Mouse (Mus musculus): ENCODE measurements around the gene Arhgap32. TPM values are rescaled to one million over a fixed set of nuclear protein-coding genes. Genes with fewer than 3 reads are reported as not detected.
"Not testable (repeated sequence)": the region's sequence is repeated elsewhere in the genome, so short reads cannot be mapped to it uniquely, and the experiment has no call there.

The Arhgap32 gene
- polyA plus RNA-seq, 1 experiment from 2014 or later, result 10.0 TPM

- Histone ChIP-seq H3K27ac (no peak overlapping the region), H3K9ac (no peak overlapping the region), H3K27me3 (replicated peaks) (no peaks in the 10 kb centered on the region), H3K4me2 (replicated peaks) (no peak overlapping the region), H3K4me1 (replicated peaks) (no peaks in the 10 kb centered on the region), H3K4me3 (replicated peaks) (no peak overlapping the region), H3K9me3 (no peaks in the 10 kb centered on the region), H3K36me3 (no peaks in the 10 kb centered on the region)
- 65% methylated on average over 8 of the region's 8 CpGs for WGBS
- no peak for ATAC-seq
These were observed 11.3 kb upstream of the Arhgap32 start for GRCm38 (mm10) chr9:32104670-32105069.

DNA sequence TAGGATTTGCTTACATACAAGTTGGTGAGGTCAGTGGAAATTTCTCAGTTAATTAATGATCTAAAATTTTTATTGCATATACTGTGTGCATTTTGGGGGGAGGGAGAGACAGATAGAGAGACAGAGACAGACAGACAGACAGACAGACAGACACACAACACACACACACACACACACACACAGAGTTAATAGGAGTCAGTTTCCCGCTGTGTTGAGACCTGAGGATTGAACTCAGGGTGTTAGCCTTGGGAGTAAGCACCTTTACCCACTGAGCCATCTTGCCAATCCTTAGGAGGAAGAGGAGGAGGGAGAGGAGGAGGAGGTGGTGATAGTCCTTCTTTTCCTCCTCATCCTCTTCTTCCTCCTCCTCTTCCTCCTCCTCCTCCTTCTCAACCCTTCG, 5.6 kb upstream of the Arhgap32 start:
- Histone ChIP-seq H3K4me3 (replicated peaks) (no peak overlapping the region), H3K36me3 (no peaks in the 10 kb centered on the region), H3K9me3 (no peaks in the 10 kb centered on the region), H3K4me1 (replicated peaks) (no peaks in the 10 kb centered on the region), H3K4me2 (replicated peaks) (no peak overlapping the region), H3K9ac (no peak overlapping the region), H3K27me3 (replicated peaks) (no peaks in the 10 kb centered on the region), H3K27ac (no peak overlapping the region)
- 98% methylated on average over 2 of the region's 2 CpGs for WGBS
- ATAC-seq, result no peak

- Histone ChIP-seq H3K9ac (no peak overlapping the region), H3K36me3 (no peaks in the 10 kb centered on the region), H3K27me3 (replicated peaks) (no peaks in the 10 kb centered on the region), H3K4me3 (replicated peaks) (no peak overlapping the region), H3K4me1 (replicated peaks) (peaks cover 3% of the 10 kb centered on the region; the same call in 1 of the 2 replicates), H3K27ac (no peak overlapping the region), H3K9me3 (no peaks in the 10 kb centered on the region), H3K4me2 (replicated peaks) (no peak overlapping the region)
- no peak for ATAC-seq
- 69% methylated on average over 5 of the region's 5 CpGs for WGBS
These were observed 336 bp downstream of the Arhgap32 start for GRCm38 (mm10) chr9:32116272-32116671.

- WGBS, result 29% methylated on average over 4 of the region's 4 CpGs
- no peak overlapping the region; the same call in 1 of the 2 replicates for H3K27ac ChIP-seq
These were observed 1.9 kb downstream of the Arhgap32 start for GRCm38 (mm10) chr9:32117876-32118275.

GRCm38 (mm10) chr9:32118433-32118832, 2.5 kb downstream of the Arhgap32 start:
- H3K4me2 ChIP-seq (replicated peaks), result no peak overlapping the region
- peaks cover 3% of the 10 kb centered on the region; the same call in 1 of the 2 replicates for H3K4me1 ChIP-seq (replicated peaks)
- no peak for ATAC-seq
- no peaks in the 10 kb centered on the region for H3K9me3 ChIP-seq
- H3K36me3 ChIP-seq, result no peaks in the 10 kb centered on the region
- H3K27me3 ChIP-seq (replicated peaks), result no peaks in the 10 kb centered on the region
- no peak overlapping the region for H3K9ac ChIP-seq
- H3K4me3 ChIP-seq (replicated peaks), result no peak overlapping the region
- no peak overlapping the region for H3K27ac ChIP-seq

More at GRCm38 (mm10) chr9:32117876-32118275, 1.9 kb downstream of the Arhgap32 start:
- no peaks in the 10 kb centered on the region for H3K27me3 ChIP-seq (replicated peaks)
- H3K4me2 ChIP-seq (replicated peaks), result no peak overlapping the region
- ATAC-seq, result peak; percentile 55
- no peaks in the 10 kb centered on the region for H3K9me3 ChIP-seq
- H3K36me3 ChIP-seq, result no peaks in the 10 kb centered on the region
- H3K4me1 ChIP-seq (replicated peaks), result peaks cover 3% of the 10 kb centered on the region; the same call in 1 of the 2 replicates
- no peak overlapping the region for H3K4me3 ChIP-seq (replicated peaks)
- H3K9ac ChIP-seq, result no peak overlapping the region

- Histone ChIP-seq H3K27ac (no peak overlapping the region), H3K9me3 (no peaks in the 10 kb centered on the region), H3K4me3 (replicated peaks) (no peak overlapping the region), H3K27me3 (replicated peaks) (no peaks in the 10 kb centered on the region), H3K4me1 (replicated peaks) (peaks cover 3% of the 10 kb centered on the region; the same call in 1 of the 2 replicates), H3K9ac (no peak overlapping the region), H3K36me3 (no peaks in the 10 kb centered on the region), H3K4me2 (replicated peaks) (no peak overlapping the region)
- no peak for ATAC-seq
- 95% methylated on average over 6 of the region's 6 CpGs for WGBS
These were observed 3.6 kb downstream of the Arhgap32 start for GRCm38 (mm10) chr9:32119586-32119985.

- WGBS, result 80% methylated on average over 1 of the region's 1 CpGs
- Histone ChIP-seq H3K4me3 (replicated peaks) (no peak overlapping the region), H3K27ac (no peak overlapping the region), H3K27me3 (replicated peaks) (no peaks in the 10 kb centered on the region), H3K4me2 (replicated peaks) (no peak overlapping the region), H3K9me3 (no peaks in the 10 kb centered on the region), H3K9ac (no peak overlapping the region), H3K36me3 (no peaks in the 10 kb centered on the region), H3K4me1 (replicated peaks) (peaks cover 3% of the 10 kb centered on the region; the same call in 1 of the 2 replicates)
- no peak for ATAC-seq
These were observed 4.2 kb downstream of the Arhgap32 start for GRCm38 (mm10) chr9:32120162-32120561.

- H3K36me3 ChIP-seq; ATAC-seq; H3K27ac ChIP-seq; H3K9me3 ChIP-seq; H3K4me1 ChIP-seq (replicated peaks); H3K4me3 ChIP-seq (replicated peaks); H3K9ac ChIP-seq; H3K4me2 ChIP-seq (replicated peaks); H3K27me3 ChIP-seq (replicated peaks): not testable (repeated sequence)
- 92% methylated on average over 13 of the region's 13 CpGs for WGBS
These were observed 5.3 kb downstream of the Arhgap32 start for GRCm38 (mm10) chr9:32121271-32121670.

DNA sequence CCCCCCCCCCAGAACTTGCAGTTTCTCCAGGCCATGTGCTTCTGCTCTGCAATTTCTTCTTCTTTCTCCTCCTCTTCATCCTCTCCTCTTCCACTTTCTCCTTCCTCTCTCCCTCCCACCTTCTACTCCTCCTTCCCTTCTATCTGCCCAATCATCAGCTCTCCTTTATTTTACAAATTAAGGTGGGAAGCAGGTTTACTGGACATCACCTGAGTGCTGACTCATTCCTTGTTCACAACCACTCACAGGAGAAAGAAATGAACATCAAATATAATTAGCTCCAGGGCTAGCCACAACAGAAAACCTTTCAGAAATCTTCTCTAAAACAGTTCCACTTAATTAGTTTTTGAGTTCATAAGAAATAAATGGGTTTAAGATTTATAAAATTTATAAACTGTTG, 20.3 kb downstream of the Arhgap32 start:
- no peaks in the 10 kb centered on the region for H3K36me3 ChIP-seq
- H3K4me3 ChIP-seq (replicated peaks), result no peak overlapping the region
- H3K9ac ChIP-seq, result no peak overlapping the region
- no peak overlapping the region for H3K4me2 ChIP-seq (replicated peaks)
- no peak for ATAC-seq
- no peaks in the 10 kb centered on the region for H3K9me3 ChIP-seq
- no peaks in the 10 kb centered on the region for H3K27me3 ChIP-seq (replicated peaks)
- H3K27ac ChIP-seq, result no peak overlapping the region
- no peaks in the 10 kb centered on the region for H3K4me1 ChIP-seq (replicated peaks)

- Histone ChIP-seq H3K4me3 (replicated peaks) (no peak overlapping the region), H3K27ac (no peak overlapping the region), H3K27me3 (replicated peaks) (no peaks in the 10 kb centered on the region), H3K4me1 (replicated peaks) (no peaks in the 10 kb centered on the region), H3K9ac (no peak overlapping the region), H3K4me2 (replicated peaks) (no peak overlapping the region), H3K9me3 (no peaks in the 10 kb centered on the region), H3K36me3 (no peaks in the 10 kb centered on the region)
- WGBS, result 77% methylated on average over 11 of the region's 11 CpGs
- no peak for ATAC-seq
These were observed 20.9 kb downstream of the Arhgap32 start for GRCm38 (mm10) chr9:32136680-32137295.

DNA sequence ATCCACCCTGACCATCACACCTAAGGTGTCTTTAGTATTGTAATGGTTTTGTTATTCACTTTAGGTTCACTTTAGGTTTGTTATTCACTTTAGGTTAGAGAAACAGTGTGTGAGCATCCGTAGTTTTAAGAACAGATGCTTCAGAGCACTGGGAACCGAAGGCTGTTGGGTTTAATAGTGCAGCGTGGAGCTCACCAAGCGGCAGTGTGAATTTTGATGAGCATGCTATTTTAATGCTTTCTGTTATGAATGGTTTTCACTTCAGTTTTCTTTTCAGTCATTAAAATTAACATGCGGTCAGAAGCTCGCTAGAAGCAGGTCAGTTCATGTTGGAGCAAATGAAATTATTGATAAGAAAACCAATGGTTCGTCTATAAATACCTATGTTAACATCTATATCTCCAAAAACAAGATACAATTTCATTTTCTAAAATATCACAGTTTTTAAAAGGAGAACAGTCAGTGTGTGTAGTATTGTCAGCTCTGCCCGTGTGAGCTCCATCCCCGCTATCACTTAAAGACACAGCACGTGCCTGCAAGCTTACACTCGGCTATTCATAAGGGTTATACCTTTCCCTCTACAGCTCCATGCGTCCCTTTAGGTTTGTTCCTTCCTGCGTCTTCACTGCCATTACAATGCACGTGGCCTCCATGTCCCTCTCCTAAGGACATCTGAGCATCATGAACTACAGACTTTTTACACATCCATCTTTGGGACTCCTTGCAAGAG, 21.9 kb downstream of the Arhgap32 start:
- Histone ChIP-seq H3K4me1 (replicated peaks) (no peaks in the 10 kb centered on the region), H3K4me2 (replicated peaks) (no peak overlapping the region), H3K9me3 (no peaks in the 10 kb centered on the region), H3K27me3 (replicated peaks) (no peaks in the 10 kb centered on the region), H3K9ac (no peak overlapping the region), H3K4me3 (replicated peaks) (no peak overlapping the region), H3K27ac (no peak overlapping the region), H3K36me3 (no peaks in the 10 kb centered on the region)
- ATAC-seq, result no peak
- WGBS, result 92% methylated on average over 14 of the region's 14 CpGs

DNA sequence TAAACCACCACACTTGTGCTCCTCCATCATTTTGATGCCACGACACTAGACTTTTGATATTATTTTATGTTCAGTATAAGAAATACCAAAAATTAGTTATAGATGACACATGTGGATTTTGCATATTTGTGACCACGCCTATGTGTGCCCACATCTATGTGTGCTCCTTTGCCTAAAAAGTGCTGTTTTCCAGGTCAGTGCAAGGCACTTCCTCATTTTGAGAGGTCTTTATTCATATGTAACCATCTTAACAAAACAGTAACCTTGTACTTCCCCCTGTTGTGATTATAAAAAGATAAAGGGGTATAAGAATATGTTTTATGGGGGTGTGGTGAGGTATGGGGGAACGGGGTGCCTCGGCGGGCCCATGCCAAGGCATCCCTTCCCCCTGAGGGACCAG, 22.7 kb downstream of the Arhgap32 start:
- Histone ChIP-seq H3K27ac (no peak overlapping the region), H3K27me3 (replicated peaks) (no peaks in the 10 kb centered on the region)
- WGBS, result 90% methylated on average over 5 of the region's 5 CpGs

DNA sequence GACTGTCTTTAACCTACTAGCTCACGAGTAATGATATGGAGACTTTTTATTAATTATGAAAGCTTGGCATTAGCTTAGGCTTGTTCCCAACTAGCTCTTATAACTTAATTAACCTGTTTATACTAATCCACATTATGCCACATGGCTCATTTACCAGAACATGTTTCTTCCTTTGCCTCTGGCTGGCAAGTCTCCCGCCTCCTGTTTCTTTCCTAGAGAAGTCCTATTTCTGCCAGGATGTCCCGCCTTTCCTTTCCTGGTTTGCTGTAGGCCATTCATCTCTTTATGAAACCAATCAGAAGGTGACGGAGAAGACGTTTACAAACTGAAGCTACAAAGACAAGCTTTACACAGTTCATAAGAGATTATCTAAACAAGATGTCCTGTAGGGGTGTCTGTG, 23.7 kb downstream of the Arhgap32 start:
- ATAC-seq, result no peak
- Histone ChIP-seq H3K27me3 (replicated peaks) (no peaks in the 10 kb centered on the region), H3K27ac (no peak overlapping the region), H3K4me1 (replicated peaks) (no peaks in the 10 kb centered on the region), H3K9ac (no peak overlapping the region), H3K4me3 (replicated peaks) (no peak overlapping the region), H3K4me2 (replicated peaks) (no peak overlapping the region), H3K36me3 (no peaks in the 10 kb centered on the region), H3K9me3 (no peaks in the 10 kb centered on the region)
- WGBS, result 72% methylated on average over 5 of the region's 5 CpGs

More for the DNA sequence above, 22.7 kb downstream of the Arhgap32 start:
- Histone ChIP-seq H3K4me2 (replicated peaks) (no peak overlapping the region), H3K4me1 (replicated peaks) (no peaks in the 10 kb centered on the region), H3K36me3 (no peaks in the 10 kb centered on the region), H3K9me3 (no peaks in the 10 kb centered on the region), H3K4me3 (replicated peaks) (no peak overlapping the region), H3K9ac (no peak overlapping the region)
- ATAC-seq, result no peak
